Mouse (Mus musculus) MEL (cell line): ENCODE data around the gene Amh. TPM values are rescaled to one million over a fixed set of nuclear protein-coding genes. Genes with fewer than 3 reads are reported as not detected.

Experiments
- DNase-seq: peaks from one replicate; pipeline ENCODE4 v3.0.0; 2011; ENCODE audit warnings: low read depth, low spot score
- H3K27ac ChIP-seq: 2 replicates; pipeline ENCODE4 v1.5.1; 2012; ENCODE audit warnings: low read depth, mild to moderate bottlenecking, control low read depth, low read length, moderate library complexity; ENCODE audit not compliant: control insufficient read depth
- H3K27me3 ChIP-seq, 2 experiments: fragments of 150-350 bp in 1 of 2; sonication (generic) in 1 of 2; 2 replicates each; pipeline ENCODE4 v1.6.1; 2012; ENCODE audit warnings: low read length in 2 of 2, mild to moderate bottlenecking in 2 of 2, improper control_type of control experiment in 1 of 2, moderate library complexity in 1 of 2; ENCODE audit not compliant: insufficient read depth in 2 of 2, control insufficient read depth in 1 of 2
- H3K36me3 ChIP-seq, 2 experiments: 2 replicates each; pipeline ENCODE4 v1.6.1; 2012 to 2014; ENCODE audit warnings: low read length in 2 of 2, improper control_type of control experiment in 1 of 2, inconsistent platforms in 1 of 2, mild to moderate bottlenecking in 1 of 2; ENCODE audit not compliant: insufficient read depth in 2 of 2, control insufficient read depth in 1 of 2
- H3K4me1 ChIP-seq, 2 experiments: fragments of 150-350 bp in 1 of 2; sonication (generic) in 1 of 2; 2 replicates each; pipeline ENCODE4 v1.6.1; 2012; ENCODE audit warnings: low read length in 2 of 2, improper control_type of control experiment in 1 of 2, mild to moderate bottlenecking in 1 of 2; ENCODE audit not compliant: insufficient read depth in 2 of 2, control insufficient read depth in 1 of 2
- H3K4me3 ChIP-seq, 2 experiments: fragments of 150-350 bp in 1 of 2; sonication (generic) in 1 of 2; 2 replicates each; pipeline ENCODE4 v1.5.1; 2012; ENCODE audit warnings: low read depth in 2 of 2, low read length in 2 of 2, mild to moderate bottlenecking in 2 of 2, moderate library complexity in 2 of 2, control low read depth in 1 of 2, improper control_type of control experiment in 1 of 2; ENCODE audit not compliant: control insufficient read depth in 1 of 2, insufficient read depth in 1 of 2
- H3K79me2 ChIP-seq: 2 replicates; pipeline ENCODE4 v1.6.1; 2012; ENCODE audit warnings: mild to moderate bottlenecking, low read length, moderate library complexity; ENCODE audit not compliant: control insufficient read depth, poor library complexity, insufficient read depth
- H3K9ac ChIP-seq: 2 replicates; pipeline ENCODE4 v1.6.1; 2012; ENCODE audit warnings: low read depth, mild to moderate bottlenecking, control low read depth, low read length, moderate library complexity; ENCODE audit not compliant: control insufficient read depth, poor library complexity, severe bottlenecking
- H3K9me3 ChIP-seq: fragments of 150-350 bp; sonication (generic); replicated peaks from 2 replicates; pipeline ENCODE4 v1.6.1; 2012; ENCODE audit warnings: mild to moderate bottlenecking, low read length, improper control_type of control experiment, moderate library complexity; ENCODE audit not compliant: insufficient read depth
- CHD1 ChIP-seq: IDR thresholded peaks from 2 replicates; pipeline ENCODE4 v1.6.1; 2012; ENCODE audit warnings: low read depth, mild to moderate bottlenecking, inconsistent platforms, low read length, improper control_type of control experiment
- CHD2 ChIP-seq: IDR thresholded peaks from 2 replicates; pipeline ENCODE4 v1.6.1; 2011; ENCODE audit warnings: low read length, improper control_type of control experiment
- E2F4 ChIP-seq: IDR thresholded peaks from 2 replicates; pipeline ENCODE4 v1.6.1; 2011; ENCODE audit warnings: low read depth, low read length, improper control_type of control experiment, borderline replicate concordance
- ELF1 ChIP-seq: IDR thresholded peaks from 2 replicates; pipeline ENCODE4 v1.6.1; 2014; ENCODE audit warnings: low read depth, mild to moderate bottlenecking, inconsistent platforms, low read length, improper control_type of control experiment, moderate library complexity
- ETS1 ChIP-seq: IDR thresholded peaks from 2 replicates; pipeline ENCODE4 v1.6.1; 2012; ENCODE audit warnings: low read depth, mild to moderate bottlenecking, inconsistent platforms, low read length, improper control_type of control experiment, moderate library complexity
- GABPA ChIP-seq: IDR thresholded peaks from 2 replicates; pipeline ENCODE4 v1.6.1; 2012; ENCODE audit warnings: low read depth, mild to moderate bottlenecking, inconsistent platforms, low read length, improper control_type of control experiment, moderate library complexity
- HCFC1 ChIP-seq: IDR thresholded peaks from 2 replicates; pipeline ENCODE4 v1.6.1; 2012; ENCODE audit warnings: low read depth, mild to moderate bottlenecking, inconsistent platforms, low read length, improper control_type of control experiment, moderate library complexity
- JUND ChIP-seq: IDR thresholded peaks from 2 replicates; pipeline ENCODE4 v1.6.1; 2011; ENCODE audit warnings: low read depth, mild to moderate bottlenecking, improper control_type of control experiment, low read length
- MAFK ChIP-seq: IDR thresholded peaks from 2 replicates; pipeline ENCODE4 v1.6.1; 2011; ENCODE audit warnings: low read depth, mild to moderate bottlenecking, low read length, improper control_type of control experiment, borderline replicate concordance
- MAX ChIP-seq: IDR thresholded peaks from 2 replicates; pipeline ENCODE4 v1.6.1; 2011; ENCODE audit warnings: low read length, improper control_type of control experiment
- MAZ ChIP-seq: IDR thresholded peaks from 2 replicates; pipeline ENCODE4 v1.6.1; 2012; ENCODE audit warnings: low read depth, mild to moderate bottlenecking, inconsistent platforms, low read length, improper control_type of control experiment
- MEF2A ChIP-seq: IDR thresholded peaks from 2 replicates; pipeline ENCODE4 v1.6.1; 2014; ENCODE audit warnings: low read depth, mild to moderate bottlenecking, inconsistent platforms, low read length, improper control_type of control experiment; ENCODE audit not compliant: poor library complexity, insufficient replicate concordance, severe bottlenecking; ENCODE audit errors: extremely low read depth
- MYB ChIP-seq: IDR thresholded peaks from 2 replicates; pipeline ENCODE4 v1.6.1; 2011; ENCODE audit warnings: mild to moderate bottlenecking, low read depth, low read length, improper control_type of control experiment
- MYC ChIP-seq: IDR thresholded peaks from 2 replicates; pipeline ENCODE4 v1.6.1; 2011; ENCODE audit warnings: low read depth, mild to moderate bottlenecking, low read length, improper control_type of control experiment, moderate library complexity
- NELFE ChIP-seq: IDR thresholded peaks from 2 replicates; pipeline ENCODE4 v1.6.1; 2011; ENCODE audit warnings: low read depth, low read length, improper control_type of control experiment
- NRF1 ChIP-seq: IDR thresholded peaks from 2 replicates; pipeline ENCODE4 v1.6.1; 2014; ENCODE audit warnings: low read depth, mild to moderate bottlenecking, inconsistent platforms, low read length, improper control_type of control experiment, moderate library complexity; ENCODE audit not compliant: poor library complexity, insufficient read depth, severe bottlenecking
- POLR2A ChIP-seq, 2 experiments: IDR thresholded peaks; 2 replicates each; pipeline ENCODE4 v1.6.1; 2011 to 2012; ENCODE audit warnings: low read length in 2 of 2, mild to moderate bottlenecking in 2 of 2, control low read depth in 1 of 2, improper control_type of control experiment in 1 of 2, low read depth in 1 of 2, moderate library complexity in 1 of 2; ENCODE audit not compliant: control insufficient read depth in 1 of 2, insufficient read depth in 1 of 2, poor library complexity in 1 of 2
- POLR2AphosphoS5 ChIP-seq: IDR thresholded peaks from 2 replicates; pipeline ENCODE4 v1.6.1; 2012; ENCODE audit warnings: low read depth, borderline replicate concordance, mild to moderate bottlenecking, inconsistent platforms, low read length, moderate library complexity, mixed read lengths
- RAD21 ChIP-seq: IDR thresholded peaks from 2 replicates; pipeline ENCODE4 v1.6.1; 2011; ENCODE audit warnings: mild to moderate bottlenecking, low read depth, low read length, improper control_type of control experiment
- RCOR1 ChIP-seq: IDR thresholded peaks from 2 replicates; pipeline ENCODE4 v1.6.1; 2012; ENCODE audit warnings: low read depth, mild to moderate bottlenecking, inconsistent platforms, low read length, improper control_type of control experiment
- USF1 ChIP-seq: IDR thresholded peaks from 2 replicates; pipeline ENCODE4 v1.6.1; 2014; ENCODE audit warnings: low read depth, mild to moderate bottlenecking, inconsistent platforms, low read length, improper control_type of control experiment, moderate library complexity
- USF2 ChIP-seq, 2 experiments: IDR thresholded peaks; 2 replicates each; pipeline ENCODE4 v1.6.1; 2011 to 2012; ENCODE audit warnings: improper control_type of control experiment in 2 of 2, low read length in 2 of 2, borderline replicate concordance in 1 of 2, inconsistent platforms in 1 of 2, low read depth in 1 of 2, mild to moderate bottlenecking in 1 of 2; ENCODE audit not compliant: insufficient read depth in 1 of 2
- ZMIZ1 ChIP-seq: IDR thresholded peaks from 2 replicates; pipeline ENCODE4 v1.6.1; 2012; ENCODE audit warnings: low read depth, mild to moderate bottlenecking, inconsistent platforms, low read length, improper control_type of control experiment, moderate library complexity
- polyA plus RNA-seq, 2 experiments: library from polyadenylated mRNA; stranded (reverse) in 1 of 2; unstranded in 1 of 2; fragments of >175 nt in 1 of 2; fragments of >200 nt in 1 of 2; gene quantifications; 2 replicates each; pipeline versions ENCODE4 v1.2.1 to v1.2.4; 2012; ENCODE audit warnings: low replicate concordance in 2 of 2, low read depth in 1 of 2; ENCODE audit not compliant: insufficient read length in 2 of 2, insufficient read depth in 1 of 2, missing spikeins in 1 of 2
- total RNA-seq: library from RNA; depleted of rRNA; stranded (reverse); fragments of 300-350 nt; gene quantifications from 2 replicates; pipeline ENCODE4 v1.2.3, GENCODE M21; 2012

Gene Amh
- total and polyA plus RNA-seq, 3 experiments = 0.42 to 1.1 TPM; not detected in 1

- Histone ChIP-seq H3K9me3 (no peaks in the 10 kb centered on the region), H3K4me1 (peaks cover 0 to 2% of the 10 kb centered on the region in 2 experiments; a peak in 1 of 4 replicates), H3K27me3 (no peaks in the 10 kb centered on the region; a peak in 1 of 4 replicates), H3K36me3 (no peaks in the 10 kb centered on the region), H3K79me2 (no peaks in the 10 kb centered on the region)
- TF ChIP-seq CHD2 (no peak), HCFC1 (no peak), NRF1 (no peak), GABPA (no peak), POLR2AphosphoS5 (no peak), ETS1 (no peak), NELFE (no peak), CHD1 (no peak), MAX (no peak), MAFK (no peak), MYC (no peak), ZMIZ1 (no peak)
- TF ChIP-seq, all 39 proteins: peak for 0
- no peak overlapping the region for H3K27ac ChIP-seq
- H3K4me3 ChIP-seq = no peak overlapping the region
- no peak for DNase-seq
- H3K9ac ChIP-seq = no peak overlapping the region
These were observed 38.3 kb downstream of the Amh start for GRCm38 (mm10) chr10:80843087-80843930.

GRCm38 (mm10) chr10:80843931-80844547, 39.0 kb downstream of the Amh start, which contains the start of gene Lingo3:
Gene Lingo3 (minus strand): TSS chr10:80844039.
- DNase-seq = no peak
- no peak within 1 kb of the TSS for H3K4me3 ChIP-seq
- H3K9ac ChIP-seq = no peak within 1 kb of the TSS
- no peaks in the 10 kb centered on the region for H3K79me2 ChIP-seq
- H3K4me1 ChIP-seq = peaks cover 0 to 7% of the 10 kb centered on the region in 2 experiments; a peak in 2 of 4 replicates
- H3K27me3 ChIP-seq = no peaks in the 10 kb centered on the region
- H3K36me3 ChIP-seq = no peaks in the 10 kb centered on the region
- no peaks in the 10 kb centered on the region for H3K9me3 ChIP-seq
- TF ChIP-seq NELFE (no peak), POLR2A (IDR thresholded peaks at IDR 0.05; ENCODE audit: control insufficient read depth in 1 of 2, insufficient read depth in 1 of 2, low read depth in 1 of 2, low read length in 2 of 2, poor library complexity in 1 of 2) (no peak), MAX (no peak), E2F4 (no peak), USF2 (IDR thresholded peaks at IDR 0.05; ENCODE audit: borderline replicate concordance in 1 of 2, insufficient read depth in 1 of 2, low read depth in 1 of 2, low read length in 2 of 2) (no peak), CHD2 (no peak), ELF1 (no peak), RCOR1 (no peak), MEF2A (no peak), MYB (no peak), RAD21 (no peak), USF1 (no peak), JUND (no peak), MAZ (no peak)
- H3K27ac ChIP-seq = no peak within 1 kb of the TSS
